Comparison of ENCODE assay signal across 7 mouse cellular contexts in the genomic region with DNA sequence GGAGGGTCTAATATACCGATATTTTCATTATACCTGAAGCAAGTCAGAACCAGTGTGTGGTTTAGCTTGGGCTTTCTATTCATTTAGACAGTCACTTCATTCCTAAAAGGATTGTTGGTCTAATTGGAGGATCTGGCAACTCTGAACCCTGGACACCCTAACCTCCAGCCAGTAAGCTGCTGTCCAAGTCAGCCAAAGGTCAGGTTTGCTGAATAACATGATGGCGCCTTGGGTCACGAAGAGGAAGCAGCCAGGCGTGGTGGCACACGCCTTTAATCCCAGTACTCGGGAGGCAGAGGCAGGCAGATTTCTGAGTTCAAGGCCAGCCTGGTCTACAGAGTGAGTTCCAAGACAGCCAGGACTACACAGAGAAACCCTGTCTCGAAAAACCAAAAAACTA. TPM values are rescaled to one million over a fixed set of nuclear protein-coding genes. Genes with fewer than 3 reads are reported as not detected.
DNase-seq lines count a peak whose midpoint lies in the region; ATAC-seq and TF ChIP-seq lines count a peak whose summit lies in the region.
"Not testable (repeated sequence)": the region's sequence is repeated elsewhere in the genome, so short reads cannot be mapped to it uniquely, and the experiment has no call there.

No protein-coding gene starts in this region.

- intact Hi-C loops in left cerebral cortex, adult 2 months (cut with DNase I) = not testable (repeated sequence)

- peak; percentile 46 for ATAC-seq in liver, postnatal 0 days

- peaks cover 29% of the 10 kb centered on the region for H3K4me1 ChIP-seq in bone marrow macrophage, adult 2 months (ENCODE audit: control insufficient read depth, insufficient read depth, low read length)
- H3K4me1 ChIP-seq in liver, postnatal 0 days (ENCODE audit: insufficient read depth); olfactory bulb, adult 2 months (ENCODE audit: control insufficient read depth, insufficient read depth, low read length): not testable (repeated sequence)

- H3K27ac ChIP-seq in bone marrow macrophage, adult 2 months (ENCODE audit: insufficient read depth, low read depth, low read length) = peak overlapping the region; percentile 63
- peak overlapping the region; percentile 80 for H3K27ac ChIP-seq in left cerebral cortex, adult 2 months
- 0 out of 2 replicates have a peak overlapping the region, but pooled peaks have one; percentile 18 for H3K27ac ChIP-seq in liver, postnatal 0 days (ENCODE audit: low read depth)
- H3K27ac ChIP-seq in olfactory bulb, adult 2 months (ENCODE audit: insufficient read depth, low read depth, low read length) = peak overlapping the region; percentile 15; the same call in 1 of the 2 replicates

- not testable (repeated sequence) for TF ChIP-seq EP300 in liver, postnatal 0 days (IDR thresholded peaks at IDR 0.05; ENCODE audit: low read depth)

- not testable (repeated sequence) for H3K27me3 ChIP-seq in liver, postnatal 0 days (ENCODE audit: insufficient read depth, low read length)

- TF ChIP-seq POLR2A in bone marrow macrophage, adult 2 months (IDR thresholded peaks at IDR 0.05; ENCODE audit: borderline replicate concordance, low read depth, low read length); olfactory bulb, adult 2 months (IDR thresholded peaks at IDR 0.05; ENCODE audit: insufficient read depth, low read depth, low read length): not testable (repeated sequence)

- H3K4me3 ChIP-seq in bone marrow macrophage, adult 2 months (ENCODE audit: insufficient read depth, low read length); left cerebral cortex, adult 2 months; liver, postnatal 0 days (ENCODE audit: low read depth, low read length); olfactory bulb, adult 2 months (ENCODE audit: insufficient read depth, low read depth, low read length): not testable (repeated sequence)

- not testable (repeated sequence) for H3K9ac ChIP-seq in liver, postnatal 0 days (replicated peaks)

- TF ChIP-seq CTCF in bone marrow macrophage, adult 2 months (IDR thresholded peaks at IDR 0.05; ENCODE audit: low read depth, low read length); left cerebral cortex, adult 2 months (IDR thresholded peaks at IDR 0.05); liver, postnatal 0 days (IDR thresholded peaks at IDR 0.05; ENCODE audit: low read depth); olfactory bulb, adult 2 months (IDR thresholded peaks at IDR 0.05; ENCODE audit: insufficient read depth, low read depth, low read length): not testable (repeated sequence)

- not testable (repeated sequence) for H3K9me3 ChIP-seq in liver, postnatal 0 days (ENCODE audit: low read length)

- DNase-seq in adipocyte (ENCODE audit: low spot score) = peak; percentile 45
- peak; percentile 86 for DNase-seq in heart, adult 11 months
- peak; percentile 19 for DNase-seq in kidney, adult 9 months
- not testable (repeated sequence) for DNase-seq in left cerebral cortex, adult 2 months (ENCODE audit: extremely low spot score in 1 of 2, low spot score in 2 of 2); liver, postnatal 0 days

- 82% methylated on average over 7 of the region's 7 CpGs for WGBS in liver, postnatal 0 days (ENCODE audit: insufficient replicate concordance)
- 91% methylated on average over 7 of the region's 7 CpGs for WGBS in olfactory bulb, adult 2 months

- H3K36me3 ChIP-seq in liver, postnatal 0 days (replicated peaks; ENCODE audit: insufficient read depth, low read length) = peaks cover 39% of the 10 kb centered on the region

- not testable (repeated sequence) for H3K4me2 ChIP-seq in liver, postnatal 0 days (ENCODE audit: low read depth, low read length)

RNA-seq across cellular contexts. Expression of a gene that starts 29.5 kb away (rescaled TPM):
- polyA plus RNA-seq in bone marrow macrophage, adult 2 months (2012; ENCODE audit: insufficient read depth, insufficient read length, missing spikeins) = 63.8 and 64.2 TPM in 2 replicates
- total RNA-seq in left cerebral cortex, adult 2 months (2021) = 10 to 100 TPM; 30.5 to 35.4 TPM
- 16.0 and 16.4 TPM in 2 replicates for polyA plus RNA-seq in liver, postnatal 0 days (2015; fragmentation: Nextera tagmentation; extraction: Ambion mirVana)
- not detected in 2 replicates for polyA plus RNA-seq in olfactory bulb, adult 2 months (2012; ENCODE audit: insufficient read depth, insufficient read length, low replicate concordance, missing spikeins)

Comparison
In these comparisons a context has a peak if more than half of its experiments do, and no peak if none do; other contexts are left out.
1. H3K27ac ChIP-seq: peak in every context shown above with its lines; median percentile 80 in left cerebral cortex, adult 2 months; 63 in bone marrow macrophage, adult 2 months; 18 in liver, postnatal 0 days; 15 in olfactory bulb, adult 2 months.
2. RNA of a gene that starts 29.5 kb away (polyA plus RNA-seq): 63.8 to 64.2 TPM in bone marrow macrophage, adult 2 months and 16.0 to 16.4 TPM in liver, postnatal 0 days; not detected in olfactory bulb, adult 2 months; every median in the first group is over 10 times any median in the second.